In the genomic region with DNA sequence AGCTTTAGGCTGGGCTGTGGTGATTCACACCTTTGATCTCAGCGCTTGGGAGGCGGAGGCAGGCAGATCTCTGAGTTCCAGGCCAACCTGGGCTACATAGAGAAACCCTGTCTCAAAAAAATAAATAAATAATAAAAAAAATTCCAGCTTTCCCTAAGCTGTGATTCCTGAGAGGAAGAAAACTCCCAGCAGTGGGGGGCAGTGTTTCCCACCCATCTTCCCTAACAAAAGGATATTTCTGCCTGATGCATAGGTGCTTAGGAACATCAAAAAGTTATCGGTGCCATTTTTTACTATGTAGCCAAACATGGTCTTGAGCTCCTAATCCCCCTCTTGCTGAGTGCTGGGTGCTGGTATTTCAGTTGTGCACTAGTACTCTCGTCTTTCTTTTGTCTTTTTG, we compare ENCODE assay signal across 8 mouse cellular contexts. TPM values are rescaled to one million over a fixed set of nuclear protein-coding genes. Genes with fewer than 3 reads are reported as not detected.
DNase-seq lines count a peak whose midpoint lies in the region; ATAC-seq and TF ChIP-seq lines count a peak whose summit lies in the region.

No protein-coding gene starts in this region.

- no peak for ATAC-seq in inflammation-experienced regulatory T-cells, adult 6 months
- ATAC-seq in megakaryocyte progenitor cell, adult 5-6 weeks (replicated peaks; ENCODE audit: poor library complexity), result no peak

- H3K9me3 ChIP-seq in midbrain, embryonic 10.5 days (replicated peaks), result peaks cover 10% of the 10 kb centered on the region

- no peaks in the 10 kb centered on the region for H3K36me3 ChIP-seq in heart, adult 2 months (ENCODE audit: control insufficient read depth, insufficient read depth, low read length)
- peaks cover 49% of the 10 kb centered on the region for H3K36me3 ChIP-seq in midbrain, embryonic 10.5 days

- no peaks in the 10 kb centered on the region for H3K27me3 ChIP-seq in heart, adult 2 months (ENCODE audit: control insufficient read depth, insufficient read depth, low read length)
- H3K27me3 ChIP-seq in midbrain, embryonic 10.5 days (ENCODE audit: low read depth, poor library complexity, severe bottlenecking), result no peaks in the 10 kb centered on the region

- no peak for TF ChIP-seq EP300 in heart, adult 2 months (IDR thresholded peaks at IDR 0.05; ENCODE audit: insufficient read depth, low read depth, low read length)

- H3K4me3 ChIP-seq in heart, adult 2 months, result no peak overlapping the region
- peak overlapping the region; percentile 81 for H3K4me3 ChIP-seq in midbrain, embryonic 10.5 days

- DNase-seq in heart, adult 2 months, result no peak
- DNase-seq in heart, postnatal 25 days (ENCODE audit: low spot score), result no peak
- peak; percentile 6 for DNase-seq in brain, embryonic 14.5 days (ENCODE audit: low read depth)
- peak; percentile 32 for DNase-seq in kidney, adult 11 months
- no peak for DNase-seq in midbrain, embryonic 10.5 days (ENCODE audit: low spot score)
- no peak for DNase-seq in gastrocnemius, postnatal 4 days (ENCODE audit: low spot score in 2 of 2)

- 84% methylated on average over 4 of the region's 4 CpGs for WGBS in heart, adult 2 months
- WGBS in midbrain, embryonic 10.5 days, result 95% methylated on average over 4 of the region's 4 CpGs

- TF ChIP-seq POLR2A in heart, adult 2 months (IDR thresholded peaks at IDR 0.05; ENCODE audit: insufficient read depth, low read depth, low read length), result no peak
- TF ChIP-seq POLR2A in brain, embryonic 14.5 days (IDR thresholded peaks at IDR 0.05; ENCODE audit: borderline replicate concordance, extremely low read depth, insufficient read depth, insufficient read length, poor library complexity, severe bottlenecking), result no peak

- intact Hi-C loops in heart, adult 2 months (cut with DNase I), result loop anchor here (5.0 kb wide), 1 partner anchor 58 kb away; no protein-coding TSS in a partner anchor
- intact Hi-C loops in heart, postnatal 25 days (cut with DNase I), result no loop called here

- H3K9ac ChIP-seq in heart, adult 2 months (ENCODE audit: low read depth, low read length), result no peak overlapping the region

- no peak overlapping the region for H3K27ac ChIP-seq in heart, adult 2 months
- no peak overlapping the region for H3K27ac ChIP-seq in midbrain, embryonic 10.5 days (replicated peaks)

- peaks cover 4% of the 10 kb centered on the region for H3K4me1 ChIP-seq in heart, adult 2 months (ENCODE audit: control insufficient read depth, insufficient read depth, low read length)
- peaks cover 19% of the 10 kb centered on the region for H3K4me1 ChIP-seq in midbrain, embryonic 10.5 days

- peak; percentile 31 for TF ChIP-seq CTCF in heart, adult 2 months (IDR thresholded peaks at IDR 0.05)
- TF ChIP-seq CTCF in brain, embryonic 14.5 days (IDR thresholded peaks at IDR 0.05; ENCODE audit: borderline replicate concordance, extremely low read depth, insufficient read depth, insufficient read length), result no peak

- no peaks in the 10 kb centered on the region; the same call in none of the 2 replicates for H3K79me2 ChIP-seq in heart, adult 2 months (replicated peaks; ENCODE audit: control insufficient read depth, insufficient read depth, low read length)

RNA-seq across cellular contexts. Expression of a gene that starts 1.5 kb away (rescaled TPM):
- total RNA-seq in heart, adult 2 months (2021), result 10 to 100 TPM; 11.6 to 12.8 TPM
- 6.6 and 8.2 TPM in 2 replicates for polyA plus RNA-seq in heart, adult 2 months (2012; rRNA removed)
- total RNA-seq in heart, postnatal 25 days (2021), result 10 to 100 TPM; 12.6 to 13.3 TPM
- polyA plus RNA-seq in brain, embryonic 14.5 days (2012; rRNA removed), result 27.3 and 32.3 TPM in 2 replicates
- 34.5 and 39.5 TPM in 2 replicates for polyA plus RNA-seq in midbrain, embryonic 10.5 days (2016; fragmentation: Nextera tagmentation; extraction: Ambion mirVana)
- 10 to 100 TPM; 20.4 to 23.9 TPM for total RNA-seq in gastrocnemius, postnatal 4 days (2021)
- polyA plus RNA-seq in inflammation-experienced regulatory T-cells, adult 6 months (2017; shearing (Covaris generic)), result 1 to 10 TPM; 3.7 to 8.4 (median 5.6) TPM
- 4.7 and 5.8 TPM in 2 replicates for total RNA-seq in megakaryocyte progenitor cell, adult 5-6 weeks (2015)
- total RNA-seq in megakaryocyte progenitor cell, adult 5-6 weeks (2017), result 6.0 and 9.2 TPM in 2 replicates

RNA-seq across cellular contexts. Expression of a gene that starts 49.5 kb away (rescaled TPM):
- 10 to 100 TPM in 1 of 2 experiments, 1 to 10 TPM in 1; 8.0 to 11.5 TPM for total RNA-seq in heart, adult 2 months (2021)
- 13.7 and 15.7 TPM in 2 replicates for polyA plus RNA-seq in heart, adult 2 months (2012; rRNA removed)
- total RNA-seq in heart, postnatal 25 days (2021), result 10 to 100 TPM; 10.5 to 10.9 TPM
- 100 and 120 TPM in 2 replicates for polyA plus RNA-seq in brain, embryonic 14.5 days (2012; rRNA removed)
- 4.7 and 10.0 TPM in 2 replicates for polyA plus RNA-seq in midbrain, embryonic 10.5 days (2016; fragmentation: Nextera tagmentation; extraction: Ambion mirVana)
- 10 to 100 TPM; 15.2 TPM for total RNA-seq in gastrocnemius, postnatal 4 days (2021)
- polyA plus RNA-seq in inflammation-experienced regulatory T-cells, adult 6 months (2017; shearing (Covaris generic)), result 10 to 100 TPM in 2 of 3 experiments, 1 to 10 TPM in 1; 7.4 to 19.8 (median 18.8) TPM
- total RNA-seq in megakaryocyte progenitor cell, adult 5-6 weeks (2015), result 0.02 and 0.49 TPM in 2 replicates
- 0.78 TPM in 1 of 2 replicates, not detected in the other for total RNA-seq in megakaryocyte progenitor cell, adult 5-6 weeks (2017)

RNA-seq across cellular contexts. Expression of a gene that starts 55.0 kb away (rescaled TPM):
- total RNA-seq in heart, adult 2 months (2021), result 1 to 10 TPM; 2.1 to 2.7 TPM
- 1.7 and 3.0 TPM in 2 replicates for polyA plus RNA-seq in heart, adult 2 months (2012; rRNA removed)
- 1 to 10 TPM; 2.5 to 2.9 TPM for total RNA-seq in heart, postnatal 25 days (2021)
- 40.2 and 40.9 TPM in 2 replicates for polyA plus RNA-seq in brain, embryonic 14.5 days (2012; rRNA removed)
- polyA plus RNA-seq in midbrain, embryonic 10.5 days (2016; fragmentation: Nextera tagmentation; extraction: Ambion mirVana), result 16.7 and 22.0 TPM in 2 replicates
- 1 to 10 TPM; 5.7 to 5.9 TPM for total RNA-seq in gastrocnemius, postnatal 4 days (2021)
- polyA plus RNA-seq in inflammation-experienced regulatory T-cells, adult 6 months (2017; shearing (Covaris generic)), result 1 to 10 TPM in 2 of 3 experiments, under 1 TPM in 1; 0.91 to 1.8 (median 1.5) TPM
- total RNA-seq in megakaryocyte progenitor cell, adult 5-6 weeks (2015), result 1.5 and 1.6 TPM in 2 replicates
- total RNA-seq in megakaryocyte progenitor cell, adult 5-6 weeks (2017), result 1.7 and 2.7 TPM in 2 replicates

Comparison
In these comparisons a context has a peak if more than half of its experiments do, and no peak if none do; other contexts are left out.
1. DNase-seq: peak in brain, embryonic 14.5 days (single experiment) and kidney, adult 11 months (single experiment); none in heart, adult 2 months (0 of 2), heart, postnatal 25 days (single experiment), midbrain, embryonic 10.5 days (single experiment) and gastrocnemius, postnatal 4 days (0 of 2).
2. RNA of a gene that starts 49.5 kb away (total RNA-seq): 15.2 TPM in gastrocnemius, postnatal 4 days, 8.0 to 11.5 TPM in heart, adult 2 months and 10.5 to 10.9 TPM in heart, postnatal 25 days; 0.02 to 0.78 TPM in megakaryocyte progenitor cell, adult 5-6 weeks; every median in the first group is over 4 times any median in the second.